Mouse (Mus musculus) forebrain, embryonic 10.5 days (tissue): ENCODE measurements around the gene Ubash3b. TPM values are rescaled to one million over a fixed set of nuclear protein-coding genes. Genes with fewer than 3 reads are reported as not detected.

Source experiments
- DNase-seq: peaks from one replicate; pipeline ENCODE4 v3.0.0-alpha.2; 2017; ENCODE audit warnings: low spot score; ENCODE audit errors: extremely low spot score
- H3K27ac ChIP-seq: fragments of 300-500 bp; sonication (generic); 2 replicates; pipeline ENCODE4 v1.5.1; 2016; ENCODE audit warnings: mild to moderate bottlenecking
- H3K27me3 ChIP-seq: fragments of 300-500 bp; sonication (generic); 2 replicates; pipeline ENCODE4 v1.6.1; 2016; ENCODE audit warnings: mild to moderate bottlenecking; ENCODE audit not compliant: poor library complexity, severe bottlenecking
- H3K36me3 ChIP-seq: fragments of 300-500 bp; sonication (generic); replicated peaks from 2 replicates; pipeline ENCODE4 v1.6.1; 2016; ENCODE audit warnings: mild to moderate bottlenecking, moderate library complexity
- H3K4me1 ChIP-seq: fragments of 300-500 bp; sonication (generic); 2 replicates; pipeline ENCODE4 v1.6.1; 2016
- H3K4me3 ChIP-seq: fragments of 300-500 bp; sonication (generic); 2 replicates; pipeline ENCODE4 v1.5.1; 2016; ENCODE audit warnings: mild to moderate bottlenecking, moderate library complexity
- H3K9me3 ChIP-seq: fragments of 300-500 bp; sonication (generic); 2 replicates; pipeline ENCODE4 v1.6.1; 2016; ENCODE audit warnings: mild to moderate bottlenecking, moderate library complexity
- WGBS: fragments of 180-500 bp; shearing (Covaris S2); methylation state at CpG from one replicate; pipeline ENCODE4 v1.1.7; 2016; 5-methylcytosine and 5-hydroxymethylcytosine counted together
- polyA plus RNA-seq: library from polyadenylated mRNA; unstranded; fragments of >200 nt; fragmentation: Nextera tagmentation; extraction: Ambion mirVana; gene quantifications from 2 replicates; pipeline ENCODE4 v1.2.1, GENCODE M21; 2016

Ubash3b gene
- polyA plus RNA-seq, 1 experiment from 2014 or later, result 3.8 TPM

GRCm38 (mm10) chr9:40964418-40964714 lies 197.1 kb downstream of the Ubash3b start:
- Histone ChIP-seq H3K27me3 (peaks cover 71% of the 10 kb centered on the region), H3K4me1 (peaks cover 16% of the 10 kb centered on the region), H3K36me3 (no peaks in the 10 kb centered on the region), H3K27ac (no peak overlapping the region), H3K4me3 (peak overlapping the region; percentile 68), H3K9me3 (no peaks in the 10 kb centered on the region; the same call in 1 of the 2 replicates)
- no peak for DNase-seq
- WGBS, result 12% methylated on average over 7 of the region's 7 CpGs

- peaks cover 16% of the 10 kb centered on the region for H3K4me1 ChIP-seq
- DNase-seq, result peak; percentile 40
- under 1% methylated on average over 51 of the region's 51 CpGs for WGBS
- H3K27ac ChIP-seq, result peak within 1 kb of the TSS; percentile 82
- H3K9me3 ChIP-seq, result no peaks in the 10 kb centered on the region; the same call in 1 of the 2 replicates
- peak within 1 kb of the TSS; percentile 68 for H3K4me3 ChIP-seq
- no peaks in the 10 kb centered on the region for H3K36me3 ChIP-seq
- H3K27me3 ChIP-seq, result peaks cover 71% of the 10 kb centered on the region
These were observed 197.7 kb downstream of the Ubash3b start, which contains the start of gene Jhy for GRCm38 (mm10) chr9:40963586-40964417. TSS of gene Jhy (minus strand) at chr9:40964118.

- H3K4me1 ChIP-seq, result peaks cover 16% of the 10 kb centered on the region
- H3K36me3 ChIP-seq, result no peaks in the 10 kb centered on the region
- no peak overlapping the region for H3K27ac ChIP-seq
- H3K27me3 ChIP-seq, result peaks cover 75% of the 10 kb centered on the region
- no peak for DNase-seq
- no peak overlapping the region for H3K4me3 ChIP-seq
- WGBS, result 75% methylated on average over 3 of the region's 3 CpGs
- no peaks in the 10 kb centered on the region; the same call in 1 of the 2 replicates for H3K9me3 ChIP-seq
These were observed 200.1 kb downstream of the Ubash3b start for GRCm38 (mm10) chr9:40961401-40961800.

Other genes starting within 250 kb of the Ubash3b start
- 0.12 and 0.26 TPM in 2 replicates for gene Jhy, start 197.6 kb downstream of the Ubash3b start, polyA plus RNA-seq
- gene Crtam, start 157.1 kb downstream of the Ubash3b start, polyA plus RNA-seq, result 0.10 TPM in 1 of 2 replicates, not detected in the other